Mouse (Mus musculus) splenic B cell, adult 2 months (primary cell): ENCODE results near the gene Acy3.

Experiments used
- DNase-seq: peaks from one replicate; pipeline ENCODE4 v3.0.0-alpha.2; 2011; ENCODE audit warnings: low read depth, low spot score
- H3K27me3 ChIP-seq: 2 replicates; pipeline ENCODE4 v1.6.1; 2012; ENCODE audit warnings: mild to moderate bottlenecking, low read length, moderate library complexity, mixed read lengths; ENCODE audit not compliant: control insufficient read depth, poor library complexity, insufficient read depth, severe bottlenecking
- H3K36me3 ChIP-seq: 2 replicates; pipeline ENCODE4 v1.6.1; 2012; ENCODE audit warnings: mild to moderate bottlenecking, low read length, moderate library complexity, mixed read lengths; ENCODE audit not compliant: control insufficient read depth, poor library complexity, insufficient read depth, severe bottlenecking

The Acy3 gene

DNA sequence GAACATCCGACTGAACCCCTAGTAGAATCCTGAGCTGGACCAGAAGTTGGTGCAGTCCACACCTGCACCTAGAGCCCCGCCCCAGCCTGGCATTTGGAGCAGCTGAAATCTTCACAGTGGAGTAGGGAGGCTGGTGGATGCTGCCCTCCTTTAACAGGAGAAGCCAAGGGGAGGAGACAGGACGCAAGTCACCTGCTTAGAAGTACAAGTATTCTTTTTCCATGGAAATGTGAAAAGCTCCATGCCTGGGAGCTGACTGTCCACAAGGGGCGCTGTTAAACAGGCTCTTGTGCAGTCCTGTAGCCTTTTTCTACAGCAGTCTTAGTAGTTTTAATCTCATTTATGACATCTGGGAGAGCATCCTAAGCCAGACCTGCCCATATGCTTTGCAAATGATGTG is 2.4 kb downstream of the Acy3 start:
- Histone ChIP-seq H3K27me3 (no peaks in the 10 kb centered on the region), H3K36me3 (no peaks in the 10 kb centered on the region)
- DNase-seq, result no peak

DNA sequence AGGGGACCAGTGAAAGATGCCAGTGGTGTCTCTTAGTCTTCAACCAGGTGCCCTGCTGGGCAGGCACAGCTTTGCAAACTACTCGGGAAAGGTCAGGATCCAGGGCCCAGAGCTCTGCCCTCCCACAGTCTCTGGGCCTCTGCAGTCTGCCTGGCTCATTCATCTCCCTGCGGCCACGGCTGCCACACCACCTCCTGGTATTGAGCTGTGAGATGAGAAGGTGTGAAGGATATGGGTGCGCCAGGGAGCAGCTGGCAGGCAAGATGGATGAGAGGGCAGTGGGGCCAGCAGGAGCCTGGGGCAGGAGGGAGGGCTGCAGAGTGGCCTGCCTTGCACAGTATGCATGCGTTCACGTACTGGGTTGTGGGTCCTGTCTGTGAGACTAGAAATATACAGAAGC is 4.4 kb downstream of the Acy3 start:
- no peaks in the 10 kb centered on the region for H3K27me3 ChIP-seq
- DNase-seq, result no peak
- H3K36me3 ChIP-seq, result no peaks in the 10 kb centered on the region

DNA sequence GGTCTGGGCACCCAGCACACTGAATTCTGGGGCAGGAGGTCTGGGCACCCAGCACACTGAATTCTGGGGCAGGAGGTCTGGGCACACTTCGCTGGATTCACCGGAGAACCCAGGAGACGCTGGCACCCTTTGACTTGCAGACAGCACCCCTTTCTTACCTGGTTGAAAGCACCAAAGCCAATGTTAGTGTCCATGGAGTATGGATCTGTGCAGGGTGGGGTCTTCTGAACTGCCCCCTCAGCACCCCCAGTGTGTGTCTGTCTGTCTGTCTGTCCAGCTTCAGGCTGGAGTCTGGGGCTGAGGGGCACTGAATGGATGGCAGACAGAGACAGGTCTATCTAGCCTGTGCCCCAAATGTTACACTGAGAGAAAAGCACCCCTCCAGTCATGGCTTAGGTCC is 5.2 kb downstream of the Acy3 start:
- H3K27me3 ChIP-seq, result no peaks in the 10 kb centered on the region
- no peaks in the 10 kb centered on the region for H3K36me3 ChIP-seq
- no peak for DNase-seq

DNA sequence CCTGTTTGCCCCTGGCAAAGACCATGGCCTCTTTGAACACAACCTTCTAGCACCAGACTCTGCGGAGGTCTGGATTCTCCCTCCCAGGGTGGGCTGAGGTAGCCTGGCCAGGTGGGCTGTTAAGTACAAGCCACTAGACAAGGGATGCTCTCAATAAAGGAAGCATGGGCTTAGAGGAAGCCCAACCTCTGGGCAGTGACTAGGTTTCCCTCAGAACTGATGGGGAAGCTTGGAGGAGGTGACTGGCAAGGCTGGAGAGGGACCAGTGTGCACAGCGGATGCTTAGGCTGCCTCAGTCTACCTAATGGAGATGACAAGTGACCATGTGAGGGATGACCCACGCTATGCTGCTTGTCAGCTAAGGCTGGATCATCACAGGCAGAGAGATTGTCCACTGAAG is 5.6 kb downstream of the Acy3 start:
- no peak for DNase-seq
- Histone ChIP-seq H3K27me3 (no peaks in the 10 kb centered on the region), H3K36me3 (no peaks in the 10 kb centered on the region)

DNA sequence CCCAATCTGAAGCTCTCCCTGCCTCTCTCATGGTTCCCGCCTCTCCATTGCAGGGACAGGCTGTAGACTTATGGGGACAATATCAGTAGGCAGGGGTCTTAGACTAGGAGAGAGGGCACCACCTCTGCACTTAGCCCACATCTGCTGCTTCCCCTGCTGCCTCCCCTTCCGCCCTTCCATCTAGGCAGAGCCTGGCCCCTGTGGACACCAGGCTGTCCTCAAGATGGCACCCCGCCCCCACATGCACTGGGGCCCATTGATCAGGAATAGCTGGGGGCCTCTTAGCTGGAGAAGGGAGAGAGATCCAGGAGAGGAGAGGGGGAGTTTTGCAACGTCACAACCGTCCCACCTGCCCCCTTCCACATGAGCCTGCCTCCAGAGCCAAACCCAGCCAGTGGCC is 6.0 kb downstream of the Acy3 start, which contains the start of gene Tbx10:
Gene Tbx10 (plus strand): TSS at position 337 of the 400 bp plus-strand sequence.
- no peaks in the 10 kb centered on the region for H3K36me3 ChIP-seq
- DNase-seq, result no peak
- no peaks in the 10 kb centered on the region for H3K27me3 ChIP-seq

DNA sequence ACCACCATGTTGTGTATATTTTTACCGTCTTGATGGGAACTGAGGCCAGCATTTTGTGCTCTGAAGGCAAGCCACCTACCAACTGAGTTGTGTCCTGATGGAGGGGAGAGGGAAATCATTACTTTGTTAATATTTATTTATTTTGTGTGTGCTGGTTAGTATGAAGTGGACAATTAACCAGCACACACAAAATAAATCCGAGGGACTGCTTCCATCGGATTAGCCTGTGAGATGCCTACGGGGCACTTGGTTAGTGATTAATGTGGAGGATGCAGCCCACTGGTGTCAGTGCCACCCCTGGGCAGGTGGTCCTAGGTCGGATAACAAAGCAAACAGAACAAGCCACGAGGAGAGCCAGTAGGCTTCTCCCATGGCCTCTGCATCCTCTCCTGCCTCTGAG is 8.6 kb downstream of the Acy3 start:
- H3K27me3 ChIP-seq, result no peaks in the 10 kb centered on the region
- DNase-seq, result no peak
- no peaks in the 10 kb centered on the region for H3K36me3 ChIP-seq

DNA sequence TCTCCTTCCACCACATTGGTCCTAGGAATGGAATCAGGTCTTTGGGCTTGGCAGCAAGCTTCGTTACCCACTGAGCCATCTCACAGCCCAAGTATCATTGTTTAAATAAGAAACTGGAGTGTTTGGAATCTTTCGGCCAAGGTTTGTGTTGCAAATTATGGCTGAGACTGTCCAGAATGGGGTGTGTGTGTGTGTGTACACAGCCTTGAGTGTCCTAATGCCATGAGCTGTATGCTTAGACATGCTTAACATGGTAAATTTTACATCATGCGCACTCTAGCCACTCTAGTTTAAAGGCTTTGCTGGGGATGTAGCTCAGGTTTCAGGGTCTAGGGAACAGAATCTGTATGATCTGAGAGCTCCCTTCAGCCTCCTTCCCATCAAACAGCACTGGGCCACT is 9.1 kb downstream of the Acy3 start:
- DNase-seq, result no peak
- no peaks in the 10 kb centered on the region for H3K36me3 ChIP-seq
- H3K27me3 ChIP-seq, result no peaks in the 10 kb centered on the region

DNA sequence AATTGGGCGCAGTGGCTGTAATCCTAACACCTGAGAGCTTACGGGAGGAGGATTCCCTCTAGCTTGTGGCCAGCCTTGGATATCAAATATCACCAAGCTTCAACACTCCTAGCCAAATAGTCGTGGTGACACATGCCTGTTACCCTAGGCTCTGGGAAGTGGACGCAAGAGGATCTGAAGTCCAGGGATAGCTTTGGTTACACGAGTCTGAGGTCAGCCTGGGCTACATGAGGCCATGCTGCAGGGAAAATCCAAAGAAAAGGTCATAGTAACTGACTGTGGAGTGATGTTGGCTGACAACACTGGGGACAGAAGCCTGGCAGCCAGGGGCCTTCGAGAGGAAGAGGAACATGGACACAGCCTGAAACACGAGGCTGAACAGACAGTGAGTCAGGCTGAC is 9.7 kb downstream of the Acy3 start:
- Histone ChIP-seq H3K36me3 (no peaks in the 10 kb centered on the region), H3K27me3 (no peaks in the 10 kb centered on the region)
- no peak for DNase-seq

DNA sequence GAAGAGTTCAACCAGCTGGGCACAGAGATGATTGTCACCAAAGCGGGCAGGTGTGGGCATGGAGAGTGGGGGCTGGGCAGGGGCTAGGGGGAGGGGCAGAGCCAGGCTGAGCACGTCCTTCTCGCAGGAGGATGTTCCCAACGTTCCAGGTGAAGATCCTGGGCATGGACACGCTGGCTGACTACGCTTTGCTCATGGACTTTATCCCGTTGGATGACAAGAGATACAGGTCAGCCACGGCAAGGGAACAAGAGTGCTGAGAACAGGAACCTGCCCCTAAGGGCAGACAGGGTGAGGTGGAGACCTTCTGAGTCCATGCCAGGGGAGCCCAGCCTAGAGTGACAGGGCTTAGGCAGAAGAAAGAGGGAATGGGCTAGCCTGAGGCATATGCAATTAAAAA is 10.4 kb downstream of the Acy3 start:
- DNase-seq, result no peak
- no peaks in the 10 kb centered on the region for H3K36me3 ChIP-seq
- H3K27me3 ChIP-seq, result no peaks in the 10 kb centered on the region

DNA sequence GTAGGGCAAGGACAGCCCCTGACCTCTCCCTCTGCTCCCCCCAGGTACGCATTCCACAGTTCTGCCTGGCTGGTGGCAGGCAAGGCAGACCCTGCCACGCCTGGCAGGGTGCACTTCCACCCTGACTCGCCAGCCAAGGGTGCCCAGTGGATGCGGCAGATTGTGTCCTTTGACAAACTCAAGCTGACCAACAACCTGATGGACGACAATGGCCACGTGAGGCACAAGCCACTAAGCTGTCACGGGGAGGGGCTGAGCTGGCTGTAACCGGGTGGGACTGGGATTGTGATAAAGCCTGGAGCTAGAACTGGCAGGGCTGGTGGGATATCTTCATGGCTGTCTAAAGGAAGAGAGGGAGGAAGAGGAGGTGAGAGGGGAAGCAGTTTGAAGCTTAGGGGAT is 10.9 kb downstream of the Acy3 start:
- DNase-seq, result no peak

DNA sequence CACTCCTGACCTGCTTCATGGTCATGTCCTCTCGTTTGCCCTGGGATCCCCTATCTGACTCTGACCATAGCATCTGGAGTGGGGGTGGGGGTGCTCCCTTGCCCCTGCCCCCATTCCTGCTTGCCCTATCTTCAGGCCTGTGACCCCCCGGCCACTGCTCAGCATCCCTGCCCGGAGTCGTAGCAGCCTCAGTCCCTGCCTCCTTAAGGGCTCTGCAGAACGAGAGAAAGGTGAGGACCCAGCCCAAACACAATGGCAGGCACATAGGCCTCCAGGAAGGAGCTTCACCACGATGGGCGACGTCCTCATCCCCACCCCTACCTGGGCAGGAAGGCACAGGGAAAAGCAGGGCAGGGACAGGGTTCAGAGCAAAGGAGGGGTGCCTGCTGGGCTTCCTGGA is 12.0 kb downstream of the Acy3 start:
- DNase-seq, result no peak
- Histone ChIP-seq H3K27me3 (no peaks in the 10 kb centered on the region), H3K36me3 (no peaks in the 10 kb centered on the region)

More for the DNA sequence above, 10.9 kb downstream of the Acy3 start:
- H3K36me3 ChIP-seq, result no peaks in the 10 kb centered on the region
- no peaks in the 10 kb centered on the region for H3K27me3 ChIP-seq

DNA sequence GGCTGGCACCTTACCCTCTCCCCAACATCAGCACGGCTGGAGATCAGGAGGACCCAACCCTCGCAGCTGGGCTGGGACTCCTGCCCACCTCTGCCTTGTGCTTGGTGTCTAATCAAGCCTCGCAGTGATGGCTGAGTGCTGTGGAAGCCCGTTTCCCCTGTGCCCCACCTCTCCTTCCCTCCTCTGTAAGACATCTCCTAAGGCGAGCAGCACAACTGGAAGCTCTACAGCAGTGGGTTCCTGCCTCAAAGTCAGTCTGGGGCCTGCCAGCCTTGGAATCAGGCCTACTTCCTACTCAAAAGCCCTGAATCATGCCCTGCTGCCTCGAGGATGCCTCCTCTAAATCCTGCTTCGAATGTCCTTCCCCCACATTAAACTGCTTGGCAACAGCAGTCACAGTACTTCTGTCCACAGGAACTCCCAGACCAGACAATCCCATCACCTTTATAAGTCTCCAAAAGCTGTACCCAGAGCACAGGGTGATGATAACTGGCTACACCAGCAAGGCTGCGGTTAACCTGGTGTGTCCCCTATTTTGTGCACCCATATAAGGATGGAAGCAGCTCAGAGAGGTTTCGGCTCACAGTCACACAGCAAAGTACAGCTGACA is 12.9 kb downstream of the Acy3 start:
- no peak for DNase-seq
- H3K27me3 ChIP-seq, result no peaks in the 10 kb centered on the region
- no peaks in the 10 kb centered on the region for H3K36me3 ChIP-seq

DNA sequence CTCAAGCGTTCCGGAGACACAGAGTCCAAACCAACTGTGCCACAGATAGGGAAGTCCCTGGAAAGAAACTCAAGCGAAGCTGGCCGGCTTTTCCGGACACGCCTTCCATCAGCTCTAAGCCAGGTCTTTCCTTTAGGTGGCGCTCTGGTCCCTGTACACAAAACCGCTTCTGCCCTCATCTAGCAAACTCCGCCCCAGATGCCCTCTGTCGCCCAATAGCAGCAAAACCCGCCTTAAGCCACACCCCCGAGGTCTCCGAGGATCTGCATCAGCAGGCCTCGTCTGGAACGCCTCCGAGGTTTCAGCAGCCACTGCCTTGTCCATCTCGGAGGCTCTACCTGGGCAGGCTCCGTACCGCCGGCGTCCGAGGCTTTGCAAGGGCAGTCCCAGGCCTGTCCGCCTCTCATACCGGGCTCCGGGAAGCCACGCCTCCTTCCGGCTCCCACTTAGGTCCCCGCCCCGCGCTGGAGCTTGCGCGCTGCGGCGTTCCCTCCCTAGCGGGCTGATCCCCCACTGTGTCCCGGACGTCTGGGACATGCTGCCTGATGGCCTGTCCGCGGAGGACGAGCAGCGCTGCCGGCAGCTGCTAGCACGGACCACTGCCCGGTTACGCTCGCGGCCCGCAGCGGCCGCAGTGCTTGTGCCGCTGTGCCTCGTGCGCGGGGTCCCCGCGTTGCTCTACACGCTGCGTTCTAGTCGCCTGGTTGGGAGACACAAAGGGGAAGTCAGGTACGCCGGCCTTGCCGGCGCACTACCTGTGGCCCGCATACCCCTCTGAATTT is 13.9 kb downstream of the Acy3 start, which contains the start of the genes Nudt8 and Gm49405:
Gene Nudt8 (plus strand): TSS at position 462 of the 782 bp plus-strand sequence.
Gene Gm49405 (plus strand): TSS at position 508 of the 782 bp plus-strand sequence.
- DNase-seq, result peak; percentile 98
- no peaks in the 10 kb centered on the region for H3K27me3 ChIP-seq
- no peaks in the 10 kb centered on the region for H3K36me3 ChIP-seq

DNA sequence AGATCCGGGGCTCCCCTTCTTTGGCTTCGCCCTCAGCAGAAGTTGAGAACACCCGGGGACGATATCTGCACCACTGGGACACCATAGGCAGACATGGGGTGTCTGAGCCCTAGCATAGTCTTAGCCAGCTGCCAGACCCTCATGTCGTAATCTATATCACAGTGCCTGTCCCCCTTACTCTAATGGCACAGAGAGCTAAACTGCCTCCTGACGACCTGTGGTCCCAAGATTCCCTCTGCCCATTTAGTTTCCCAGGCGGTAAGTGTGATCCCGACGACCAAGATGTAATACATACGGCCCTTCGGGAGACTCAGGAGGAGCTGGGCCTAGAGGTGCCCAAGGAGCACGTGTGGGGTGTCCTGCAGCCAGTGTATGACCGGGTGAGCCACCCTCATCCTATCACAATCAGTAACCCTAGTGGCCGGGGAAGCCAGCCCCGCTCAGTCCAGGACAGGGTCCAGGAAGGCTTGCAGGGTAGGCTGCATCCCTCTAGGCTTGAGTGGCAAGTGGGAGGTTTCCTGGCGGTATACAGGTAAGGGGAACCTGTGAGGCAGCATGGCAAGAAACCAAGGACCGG is 14.7 kb downstream of the Acy3 start:
- no peak for DNase-seq
- no peaks in the 10 kb centered on the region for H3K27me3 ChIP-seq

DNA sequence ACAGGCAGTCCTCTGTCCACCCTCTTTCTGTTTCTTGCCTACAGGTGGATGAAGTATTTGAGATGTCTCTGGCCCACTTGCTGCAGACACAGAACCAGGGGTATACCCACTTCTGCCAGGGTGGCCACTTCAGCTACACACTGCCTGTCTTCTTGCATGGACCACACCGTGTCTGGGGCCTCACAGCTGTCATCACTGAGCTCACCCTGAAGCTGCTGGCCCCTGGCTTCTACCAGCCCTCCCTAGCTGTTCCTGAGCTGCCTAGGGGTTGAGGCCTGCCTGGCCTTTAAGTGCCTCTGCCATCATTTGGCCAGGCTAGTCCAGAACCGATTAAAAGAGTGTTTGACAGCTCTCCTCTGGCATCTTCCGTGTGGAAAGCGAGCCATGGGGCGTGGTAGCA is 15.4 kb downstream of the Acy3 start:
- DNase-seq, result no peak
- Histone ChIP-seq H3K36me3 (peaks cover 4% of the 10 kb centered on the region; the same call in 1 of the 2 replicates), H3K27me3 (no peaks in the 10 kb centered on the region)

More for the DNA sequence above, 14.7 kb downstream of the Acy3 start:
- peaks cover under 1% of the 10 kb centered on the region; the same call in 1 of the 2 replicates for H3K36me3 ChIP-seq
